Mouse (Mus musculus) thymus, adult 2 months (tissue): Measurements from ENCODE around the gene Hal. TPM values are rescaled to one million over a fixed set of nuclear protein-coding genes. Genes with fewer than 3 reads are reported as not detected.
A peak's percentile ranks its signal among the peaks of the same experiment; 100 is the strongest.

Experiments
- DNase-seq: peaks from one replicate; pipeline ENCODE4 v3.0.0; 2021
- H3K27ac ChIP-seq: fragments of 200-500 bp; 2 replicates; pipeline ENCODE4 v1.5.1; 2012; ENCODE audit warnings: low read length, control low read depth; ENCODE audit not compliant: control insufficient read depth, insufficient read depth
- H3K27me3 ChIP-seq: fragments of 200-500 bp; 2 replicates; pipeline ENCODE4 v1.6.1; 2012; ENCODE audit warnings: mild to moderate bottlenecking, low read length, moderate library complexity, mixed read lengths; ENCODE audit not compliant: control insufficient read depth, insufficient read depth
- H3K36me3 ChIP-seq: fragments of 200-500 bp; 2 replicates; pipeline ENCODE4 v1.6.1; 2012; ENCODE audit warnings: mild to moderate bottlenecking, low read length, moderate library complexity; ENCODE audit not compliant: control insufficient read depth, insufficient read depth
- H3K4me1 ChIP-seq: fragments of 200-500 bp; replicated peaks from 2 replicates; pipeline ENCODE4 v1.6.1; 2012; ENCODE audit warnings: low read length; ENCODE audit not compliant: control insufficient read depth, insufficient read depth
- H3K4me3 ChIP-seq: fragments of 200-500 bp; 2 replicates; pipeline ENCODE4 v1.5.1; 2012; ENCODE audit warnings: mild to moderate bottlenecking, low read length, control low read depth, moderate library complexity; ENCODE audit not compliant: control insufficient read depth, insufficient read depth
- CTCF ChIP-seq: fragments of 200-500 bp; IDR thresholded peaks from 2 replicates; pipeline ENCODE4 v1.5.1; 2012; ENCODE audit warnings: mild to moderate bottlenecking, control low read depth, low read length, moderate library complexity, borderline replicate concordance; ENCODE audit not compliant: control insufficient read depth, poor library complexity, insufficient read depth; ENCODE audit errors: extremely low read depth
- POLR2A ChIP-seq: fragments of 200-500 bp; IDR thresholded peaks from 2 replicates; pipeline ENCODE4 v1.6.1; 2012; ENCODE audit warnings: mild to moderate bottlenecking, low read length, control low read depth, moderate library complexity; ENCODE audit not compliant: control insufficient read depth, poor library complexity, insufficient read depth; ENCODE audit errors: extremely low read depth
- WGBS: fragments of 180-500 bp; shearing (Covaris S2); methylation state at CpG from one replicate; pipeline ENCODE4 v1.1.7; 2018; 5-methylcytosine and 5-hydroxymethylcytosine counted together
- polyA plus RNA-seq: library from polyadenylated mRNA; depleted of rRNA; stranded (reverse); fragments of >200 nt; gene quantifications from 2 replicates; pipeline ENCODE4 v1.2.3, GENCODE M21; 2012

The Hal gene
- polyA plus RNA-seq, 1 experiment: 3.7 TPM

- no peak overlapping the region for H3K27ac ChIP-seq
- H3K27me3 ChIP-seq: no peaks in the 10 kb centered on the region
- peaks cover 54% of the 10 kb centered on the region for H3K36me3 ChIP-seq
- WGBS: 96% methylated on average over 11 of the region's 11 CpGs
- no peak for TF ChIP-seq POLR2A
- TF ChIP-seq CTCF: no peak
- H3K4me3 ChIP-seq: no peak overlapping the region
- H3K4me1 ChIP-seq: peaks cover 3% of the 10 kb centered on the region
- no peak for DNase-seq
These were observed 28.5 kb upstream of the Hal start for GRCm38 (mm10) chr10:93460106-93460505.

DNA sequence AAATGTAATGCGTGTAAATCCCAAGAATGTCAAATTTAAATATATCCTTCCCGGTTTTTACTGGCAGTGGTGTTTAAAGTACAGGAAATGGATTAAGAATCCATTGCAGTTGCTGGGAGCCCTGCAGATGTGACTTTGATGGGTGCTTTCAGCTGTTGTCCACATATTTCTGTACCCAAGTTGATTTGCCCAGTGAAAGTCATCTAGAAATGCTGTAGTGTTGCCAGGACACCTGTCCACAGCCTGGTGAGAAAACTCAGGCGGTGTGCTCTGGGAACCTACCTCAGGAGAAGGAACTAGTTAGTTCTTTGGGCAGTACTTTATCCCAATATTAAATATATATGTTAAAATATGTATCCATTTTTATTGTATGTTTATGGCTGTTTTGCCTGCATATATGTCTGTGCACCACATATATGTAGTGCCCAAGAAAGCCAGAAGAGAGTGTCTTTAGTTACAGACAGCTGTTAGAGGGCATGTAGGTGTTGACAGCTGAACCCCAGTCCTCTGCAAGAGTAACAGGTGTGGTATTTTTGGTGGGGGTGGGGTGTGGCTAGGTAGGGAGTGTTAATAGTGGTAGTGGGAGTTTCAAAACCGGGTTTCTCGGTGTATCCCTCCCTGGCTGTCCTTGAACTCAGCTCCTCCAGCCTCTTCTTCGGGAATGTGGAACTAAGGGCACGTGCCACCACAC is 25.7 kb upstream of the Hal start:
- peaks cover 73% of the 10 kb centered on the region for H3K36me3 ChIP-seq
- no peak for DNase-seq
- no peaks in the 10 kb centered on the region for H3K4me1 ChIP-seq
- H3K27ac ChIP-seq: no peak overlapping the region
- no peak overlapping the region for H3K4me3 ChIP-seq
- TF ChIP-seq POLR2A: no peak
- no peak for TF ChIP-seq CTCF
- H3K27me3 ChIP-seq: no peaks in the 10 kb centered on the region
- 93% methylated on average over 7 of the region's 7 CpGs for WGBS

- WGBS: 97% methylated on average over 13 of the region's 13 CpGs
- TF ChIP-seq CTCF: no peak
- Histone ChIP-seq H3K36me3 (peaks cover 74% of the 10 kb centered on the region), H3K4me3 (no peak overlapping the region), H3K4me1 (no peaks in the 10 kb centered on the region), H3K27ac (no peak overlapping the region), H3K27me3 (no peaks in the 10 kb centered on the region)
- no peak for DNase-seq
These were observed 25.0 kb upstream of the Hal start for GRCm38 (mm10) chr10:93463611-93464010.

DNA sequence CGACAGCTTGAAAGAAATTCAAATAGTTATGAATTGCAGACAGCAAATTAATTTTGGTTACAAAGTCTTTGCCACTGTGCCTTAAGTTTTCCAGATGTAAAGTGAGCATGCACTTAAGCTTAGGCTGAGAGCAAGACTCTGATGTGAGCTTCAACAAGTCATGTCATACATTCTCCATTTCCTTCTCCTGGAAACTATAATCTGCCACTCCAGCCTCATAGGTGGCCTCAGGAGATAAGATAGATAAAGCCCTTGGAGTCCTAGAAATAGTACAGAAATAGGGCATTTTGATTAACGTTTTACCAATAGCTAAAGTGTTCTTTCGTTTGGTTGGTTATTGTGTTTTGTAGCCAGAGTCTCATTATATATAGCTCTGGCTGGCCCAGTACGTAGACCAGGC is 21.3 kb upstream of the Hal start:
- WGBS: 96% methylated on average over 4 of the region's 4 CpGs
- Histone ChIP-seq H3K27me3 (no peaks in the 10 kb centered on the region), H3K4me3 (no peak overlapping the region), H3K4me1 (no peaks in the 10 kb centered on the region), H3K27ac (no peak overlapping the region), H3K36me3 (peaks cover 66% of the 10 kb centered on the region)
- no peak for DNase-seq
- TF ChIP-seq POLR2A: no peak
- no peak for TF ChIP-seq CTCF

DNA sequence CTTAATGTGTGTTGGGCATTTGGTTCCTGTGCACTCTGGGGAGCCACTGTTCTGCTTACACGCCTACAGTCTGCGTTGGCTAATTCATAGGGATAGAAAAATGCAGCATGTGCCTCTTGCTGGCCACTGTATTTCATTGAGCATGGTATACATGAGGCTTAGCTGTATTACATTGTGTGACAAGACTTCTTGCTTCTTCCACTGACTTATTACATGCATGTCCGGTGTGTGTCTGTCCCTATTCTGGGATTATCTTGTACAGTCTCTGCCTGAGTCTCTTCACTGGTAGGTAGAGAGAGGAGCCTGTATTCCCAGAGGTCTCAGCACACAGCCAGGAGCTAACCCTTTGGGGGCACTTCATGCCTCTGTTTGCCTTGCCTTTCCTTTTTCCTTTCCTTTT is 20.8 kb upstream of the Hal start:
- Histone ChIP-seq H3K4me3 (no peak overlapping the region), H3K36me3 (peaks cover 66% of the 10 kb centered on the region), H3K4me1 (no peaks in the 10 kb centered on the region), H3K27ac (no peak overlapping the region), H3K27me3 (no peaks in the 10 kb centered on the region)
- TF ChIP-seq CTCF (no peak), POLR2A (no peak)
- DNase-seq: no peak
- 99% methylated on average over 3 of the region's 3 CpGs for WGBS

- peak; percentile 91 for DNase-seq
- 46% methylated on average over 11 of the region's 11 CpGs for WGBS
These were observed 17.2 kb upstream of the Hal start for GRCm38 (mm10) chr10:93471415-93471814.

DNA sequence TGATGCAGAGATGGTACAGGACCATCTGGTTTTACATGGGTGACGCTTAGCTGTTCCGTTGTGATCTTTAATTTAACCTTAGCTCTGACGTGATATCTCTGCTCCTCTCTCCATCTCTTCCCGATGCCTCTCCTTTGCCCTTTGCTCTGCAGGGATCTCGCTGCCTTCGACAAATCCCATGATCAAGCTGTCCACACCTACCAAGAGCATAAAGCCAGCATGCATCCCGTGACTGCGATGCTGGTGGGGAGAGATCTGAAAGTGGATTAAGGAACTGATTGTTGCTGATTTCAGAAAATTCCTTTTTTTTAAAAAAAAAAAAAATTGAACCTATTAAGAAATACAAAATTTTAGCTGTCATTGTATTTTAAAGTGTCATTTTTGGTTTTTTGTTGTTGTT is 4.1 kb upstream of the Hal start:
- Histone ChIP-seq H3K27ac (no peak overlapping the region), H3K4me3 (no peak overlapping the region), H3K4me1 (no peaks in the 10 kb centered on the region), H3K27me3 (no peaks in the 10 kb centered on the region), H3K36me3 (peaks cover 45% of the 10 kb centered on the region)
- TF ChIP-seq CTCF (no peak), POLR2A (no peak)
- no peak for DNase-seq
- WGBS: 96% methylated on average over 8 of the region's 8 CpGs

More at GRCm38 (mm10) chr10:93471415-93471814, 17.2 kb upstream of the Hal start:
- Histone ChIP-seq H3K36me3 (peaks cover 65% of the 10 kb centered on the region), H3K27me3 (no peaks in the 10 kb centered on the region), H3K4me1 (no peaks in the 10 kb centered on the region), H3K27ac (no peak overlapping the region), H3K4me3 (no peak overlapping the region)
- TF ChIP-seq CTCF: peak; percentile 85; the same call in 1 of the 2 replicates
- TF ChIP-seq POLR2A: no peak
